Mouse (Mus musculus) yolk sac, embryonic 10.5 days (tissue): ENCODE results near the gene Jaml.

Source experiments
- DNase-seq: peaks from one replicate; pipeline ENCODE4 v3.0.0-alpha.2; 2017; ENCODE audit warnings: low spot score

Jaml gene

GRCm38 (mm10) chr9:45083132-45083531 lies 4.1 kb downstream of the Jaml start:
- no peak for DNase-seq

- no peak for DNase-seq
Measured at GRCm38 (mm10) chr9:45084556-45084955, 5.6 kb downstream of the Jaml start.

- DNase-seq: no peak
Measured at GRCm38 (mm10) chr9:45085741-45086690, 7.0 kb downstream of the Jaml start.

- no peak for DNase-seq
Measured at GRCm38 (mm10) chr9:45088040-45088439, 9.1 kb downstream of the Jaml start.

- DNase-seq: no peak
Measured at GRCm38 (mm10) chr9:45090811-45091210, 11.8 kb downstream of the Jaml start.

GRCm38 (mm10) chr9:45092641-45093040 lies 13.7 kb downstream of the Jaml start:
- DNase-seq: no peak

GRCm38 (mm10) chr9:45095149-45095937 lies 16.4 kb downstream of the Jaml start:
- no peak for DNase-seq

GRCm38 (mm10) chr9:45097877-45098276 lies 18.9 kb downstream of the Jaml start:
- no peak for DNase-seq

GRCm38 (mm10) chr9:45098426-45098825 lies 19.4 kb downstream of the Jaml start:
- no peak for DNase-seq

GRCm38 (mm10) chr9:45102528-45102927 lies 23.5 kb downstream of the Jaml start:
- no peak for DNase-seq

GRCm38 (mm10) chr9:45103211-45103979 lies 24.4 kb downstream of the Jaml start:
- no peak for DNase-seq

GRCm38 (mm10) chr9:45105596-45106374 lies 26.8 kb downstream of the Jaml start:
- no peak for DNase-seq

- DNase-seq: no peak
Measured at GRCm38 (mm10) chr9:45115706-45116105, 36.7 kb downstream of the Jaml start.

- no peak for DNase-seq
Measured at GRCm38 (mm10) chr9:45116819-45117218, 37.8 kb downstream of the Jaml start.

- DNase-seq: no peak
Measured at GRCm38 (mm10) chr9:45117741-45118431, 38.9 kb downstream of the Jaml start, which contains the start of gene Scn2b. Scn2b (plus strand) TSS chr9:45117782.

GRCm38 (mm10) chr9:45118552-45118951 lies 39.6 kb downstream of the Jaml start:
- DNase-seq: no peak

- no peak for DNase-seq
Measured at GRCm38 (mm10) chr9:45119316-45119953, 40.5 kb downstream of the Jaml start.

GRCm38 (mm10) chr9:45119954-45120530 lies 41.1 kb downstream of the Jaml start:
- DNase-seq: no peak

- no peak for DNase-seq
Measured at GRCm38 (mm10) chr9:45120567-45120966, 41.6 kb downstream of the Jaml start.

GRCm38 (mm10) chr9:45121001-45121400 lies 42.0 kb downstream of the Jaml start:
- no peak for DNase-seq
